Mouse (Mus musculus): ENCODE measurements around the gene Dnajc3.
A peak's percentile ranks its signal among the peaks of the same experiment; 100 is the strongest.

Gene Dnajc3

GRCm38 (mm10) chr14:118983396-118983795 is 45.6 kb downstream of the Dnajc3 start:
- DNase-seq (ENCODE audit: low spot score in 2 of 2) = no peak

- no peak for DNase-seq (ENCODE audit: low spot score in 2 of 2)
Observed at GRCm38 (mm10) chr14:118984161-118984560, 46.4 kb downstream of the Dnajc3 start.

- DNase-seq (ENCODE audit: low spot score in 2 of 2) = peak; percentile 50 to 73
Observed at GRCm38 (mm10) chr14:118986653-118987522, 49.1 kb downstream of the Dnajc3 start.

- DNase-seq (ENCODE audit: low spot score in 2 of 2) = no peak
Observed at GRCm38 (mm10) chr14:118987523-118988496, 50.0 kb downstream of the Dnajc3 start.

- no peak for DNase-seq (ENCODE audit: low spot score in 2 of 2)
Observed at GRCm38 (mm10) chr14:118995226-118995925, 57.6 kb downstream of the Dnajc3 start.

GRCm38 (mm10) chr14:119003320-119003719 is 65.5 kb downstream of the Dnajc3 start:
- DNase-seq (ENCODE audit: low spot score in 2 of 2) = peak in 1 of 2 experiments; percentile 53

- DNase-seq (ENCODE audit: low spot score in 2 of 2) = no peak
Observed at GRCm38 (mm10) chr14:119005834-119006233, 68.1 kb downstream of the Dnajc3 start.

GRCm38 (mm10) chr14:119006441-119007102 is 68.8 kb downstream of the Dnajc3 start:
- DNase-seq (ENCODE audit: low spot score in 2 of 2) = no peak

GRCm38 (mm10) chr14:119007103-119007951 is 69.6 kb downstream of the Dnajc3 start:
- DNase-seq (ENCODE audit: low spot score in 2 of 2) = peak; percentile 95 to 97

GRCm38 (mm10) chr14:119008031-119008590 is 70.3 kb downstream of the Dnajc3 start:
- no peak for DNase-seq (ENCODE audit: low spot score in 2 of 2)

- no peak for DNase-seq (ENCODE audit: low spot score in 2 of 2)
Observed at GRCm38 (mm10) chr14:119009531-119009930, 71.8 kb downstream of the Dnajc3 start.

GRCm38 (mm10) chr14:119012607-119013431 is 75.0 kb downstream of the Dnajc3 start:
- peak; percentile 7 to 34 for DNase-seq (ENCODE audit: low spot score in 2 of 2)

GRCm38 (mm10) chr14:119013549-119013948 is 75.8 kb downstream of the Dnajc3 start:
- no peak for DNase-seq (ENCODE audit: low spot score in 2 of 2)

GRCm38 (mm10) chr14:119025889-119026288 is 88.1 kb downstream of the Dnajc3 start:
- peak in 1 of 2 experiments; percentile 16 for DNase-seq (ENCODE audit: low spot score in 2 of 2)

- peak; percentile 48 to 75 for DNase-seq (ENCODE audit: low spot score in 2 of 2)
Observed at GRCm38 (mm10) chr14:119027130-119027529, 89.4 kb downstream of the Dnajc3 start.

- DNase-seq (ENCODE audit: low spot score in 2 of 2) = no peak
Observed at GRCm38 (mm10) chr14:119027675-119028253, 90.0 kb downstream of the Dnajc3 start.
